Mouse (Mus musculus): ENCODE results near the gene Celf1. TPM values are rescaled to one million over a fixed set of nuclear protein-coding genes. Genes with fewer than 3 reads are reported as not detected.
"Not testable (repeated sequence)": the region's sequence is repeated elsewhere in the genome, so short reads cannot be mapped to it uniquely, and the experiment has no call there.

Celf1 gene
- total RNA-seq, 2 experiments from 2014 or later: 39.5 to 54.5 TPM

DNA sequence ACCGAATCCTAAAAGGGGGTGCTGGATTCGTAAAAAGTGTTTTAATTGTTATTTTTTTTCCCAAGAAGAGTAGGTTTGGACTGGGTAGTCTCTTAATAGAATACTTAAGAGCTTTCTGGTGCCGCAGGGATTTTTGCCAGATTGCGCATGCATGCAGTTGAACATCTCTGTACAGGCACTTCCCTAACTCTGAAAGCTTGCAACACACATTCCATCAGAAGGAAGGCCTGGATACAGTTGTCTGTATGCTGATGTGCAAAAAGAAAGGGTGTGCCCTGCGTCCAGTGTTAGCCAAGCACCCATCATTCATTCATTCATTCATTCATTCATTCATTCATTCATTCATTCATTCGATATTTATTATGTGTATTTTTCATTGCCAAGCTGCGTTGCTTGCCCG lies 432 bp upstream of the Celf1 start:
- no peak for DNase-seq

DNA sequence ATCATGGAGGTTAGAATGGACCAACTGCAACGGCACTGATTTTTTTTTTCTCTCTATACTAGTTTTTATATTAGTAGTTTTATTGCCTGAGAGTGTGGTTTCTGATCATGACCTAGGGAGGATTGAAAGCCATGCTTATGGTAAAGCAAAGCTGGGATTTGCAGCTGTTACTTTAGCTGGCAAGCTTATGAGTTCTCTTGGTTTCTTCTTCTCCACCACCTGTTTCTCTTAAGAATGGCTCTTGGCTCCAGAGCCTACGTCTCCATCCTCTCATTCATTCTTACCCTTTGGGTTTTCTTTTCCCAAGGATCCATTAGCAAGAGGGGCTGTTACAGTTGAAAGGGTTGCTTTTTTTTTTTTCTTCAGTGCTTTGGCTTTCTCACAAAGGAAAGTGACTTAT lies 1.6 kb downstream of the Celf1 start:
- no peak for DNase-seq

DNA sequence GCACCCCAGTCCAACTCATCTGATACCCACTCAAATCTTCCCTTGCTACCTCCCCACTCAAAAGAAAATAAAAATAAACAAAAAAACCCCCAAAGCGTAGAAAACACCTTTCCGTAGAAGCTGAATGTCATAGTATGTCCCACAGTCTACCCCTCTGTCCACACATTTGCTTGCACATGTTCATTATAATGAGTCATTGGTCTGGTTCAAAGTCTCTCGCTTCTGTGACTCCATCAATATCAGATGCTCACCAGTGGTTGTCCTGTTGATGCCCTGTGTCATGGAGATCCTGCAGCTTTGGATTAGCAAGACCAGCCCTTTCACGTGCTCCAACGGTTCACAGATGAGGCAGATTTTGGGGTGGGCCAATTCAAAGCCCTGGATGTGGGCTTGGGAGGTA lies 10.0 kb downstream of the Celf1 start:
- DNase-seq: no peak

DNA sequence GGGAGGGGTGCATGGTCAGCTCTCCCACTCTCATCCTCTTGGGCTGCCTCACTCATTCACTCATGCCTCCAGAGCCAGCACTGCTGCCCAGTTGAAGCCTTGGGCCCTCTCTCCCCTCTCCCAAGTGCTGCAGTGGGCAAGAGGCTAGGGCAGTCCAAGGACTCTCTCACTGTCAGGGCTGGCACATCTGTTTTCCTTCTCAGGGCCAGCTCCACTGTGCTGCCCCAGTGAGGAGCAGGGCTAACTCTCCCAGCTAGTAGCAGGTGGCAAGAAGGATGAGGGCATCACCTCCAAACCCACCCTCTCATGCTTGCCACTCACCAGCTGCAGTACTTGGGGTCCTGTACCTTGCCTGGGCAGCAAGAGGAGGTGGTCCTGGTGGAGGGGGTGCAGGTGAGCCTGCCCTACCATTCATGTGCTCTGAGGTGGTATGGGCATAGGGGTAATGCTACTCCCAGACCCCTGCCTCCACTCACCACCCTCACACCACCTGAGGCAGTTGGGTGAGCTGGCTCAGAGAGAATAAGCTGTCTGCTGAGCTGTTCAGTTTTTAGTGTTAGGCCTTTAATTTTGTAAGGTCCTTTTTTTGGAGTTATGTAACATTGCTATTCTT lies 10.5 kb downstream of the Celf1 start:
- DNase-seq: no peak

DNA sequence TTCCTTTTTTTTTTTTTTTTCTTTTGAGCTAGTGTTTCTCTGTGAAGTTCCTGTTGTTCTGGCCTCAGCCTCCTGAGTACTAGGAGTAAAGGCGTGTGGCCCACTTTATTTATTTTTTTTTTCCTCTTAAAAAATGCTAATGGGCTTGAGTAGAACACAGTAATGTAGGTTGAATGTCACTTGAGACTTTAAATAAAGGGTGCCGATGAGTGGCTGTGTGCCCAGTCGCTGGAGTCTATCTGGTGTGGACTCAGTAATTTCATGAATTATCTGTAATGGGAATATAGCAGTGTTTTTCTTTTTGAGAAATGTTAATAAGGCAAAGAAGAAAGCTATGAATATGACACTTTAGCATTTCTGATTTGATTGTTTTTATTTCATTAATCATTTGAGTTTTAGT lies 13.3 kb downstream of the Celf1 start:
- no peak for DNase-seq

DNA sequence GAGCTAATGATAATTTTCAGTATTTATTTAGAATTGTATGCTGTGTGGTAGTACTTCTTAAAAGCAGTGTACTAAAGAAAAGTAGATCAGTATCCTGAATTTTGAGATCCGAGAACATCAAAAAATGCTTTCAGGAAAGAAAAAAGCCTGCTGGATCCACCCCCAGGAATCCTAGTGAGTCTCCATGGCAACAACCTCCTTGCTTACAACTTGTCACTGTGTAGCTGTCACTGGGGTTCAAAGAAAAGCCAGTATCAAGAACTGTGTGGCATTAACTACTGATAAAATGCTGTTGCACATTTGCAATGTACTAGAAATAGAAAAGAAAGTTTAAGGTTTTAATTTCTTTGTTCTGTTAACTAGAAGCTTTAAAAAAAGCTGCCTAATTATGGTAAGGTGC lies 15.9 kb downstream of the Celf1 start:
- no peak for DNase-seq

DNA sequence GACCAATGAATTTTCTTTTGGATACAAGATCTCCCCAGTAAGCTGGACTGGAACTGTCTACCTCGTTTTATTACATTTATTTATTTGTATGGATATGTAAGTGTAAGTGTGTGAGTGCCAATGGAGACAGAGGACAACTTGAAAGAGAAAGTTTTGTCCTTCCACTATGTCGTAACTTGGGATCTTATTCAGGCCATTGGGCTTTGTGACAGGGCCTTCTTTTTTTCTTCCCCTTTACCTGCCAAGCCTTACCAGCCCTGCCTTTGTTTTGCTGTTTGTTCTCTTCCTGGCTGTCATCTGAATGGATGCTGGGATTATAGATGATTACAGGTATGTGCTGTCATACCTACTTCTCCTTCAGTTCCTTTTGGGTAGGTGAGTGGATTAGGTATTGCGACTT lies 18.7 kb downstream of the Celf1 start:
- no peak for DNase-seq

DNA sequence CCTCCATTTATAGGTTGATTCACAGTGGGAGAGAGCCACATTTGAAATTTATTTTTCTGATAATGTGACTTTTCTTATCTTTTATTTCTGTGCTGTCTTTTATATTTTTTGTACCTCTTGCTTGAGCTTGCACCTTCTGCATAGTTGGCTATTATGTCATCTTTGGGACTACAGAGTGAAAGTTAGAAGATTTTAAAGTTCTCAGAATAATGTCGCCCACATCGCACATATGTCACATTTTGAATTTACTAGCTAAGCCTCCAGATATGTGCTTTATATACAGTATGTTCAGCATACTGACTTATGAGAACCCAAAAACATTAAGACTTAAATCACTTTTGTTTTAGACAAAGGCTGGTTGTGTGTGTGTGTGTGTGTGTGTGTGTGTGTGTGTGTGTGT lies 19.8 kb downstream of the Celf1 start:
- no peak for DNase-seq

DNA sequence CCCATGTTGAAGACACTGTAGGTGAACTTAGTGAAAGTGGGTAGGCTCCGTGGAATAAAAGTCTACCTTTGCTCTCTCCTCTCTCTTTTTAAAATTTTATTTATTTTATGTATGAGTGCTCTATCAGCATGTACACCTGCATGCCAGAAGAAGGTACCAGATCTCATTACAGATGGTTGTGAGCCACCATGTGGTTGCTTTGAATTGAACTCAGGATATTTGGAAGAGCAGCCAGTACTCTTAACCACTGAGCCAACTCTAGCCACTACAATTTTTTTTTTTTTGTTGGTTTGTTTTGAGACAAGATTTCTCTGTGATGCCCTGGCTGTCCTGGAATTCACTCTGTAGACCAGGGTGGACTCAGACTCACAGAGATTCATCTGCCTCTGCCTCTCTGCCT lies 23.1 kb downstream of the Celf1 start:
- DNase-seq: no peak

DNA sequence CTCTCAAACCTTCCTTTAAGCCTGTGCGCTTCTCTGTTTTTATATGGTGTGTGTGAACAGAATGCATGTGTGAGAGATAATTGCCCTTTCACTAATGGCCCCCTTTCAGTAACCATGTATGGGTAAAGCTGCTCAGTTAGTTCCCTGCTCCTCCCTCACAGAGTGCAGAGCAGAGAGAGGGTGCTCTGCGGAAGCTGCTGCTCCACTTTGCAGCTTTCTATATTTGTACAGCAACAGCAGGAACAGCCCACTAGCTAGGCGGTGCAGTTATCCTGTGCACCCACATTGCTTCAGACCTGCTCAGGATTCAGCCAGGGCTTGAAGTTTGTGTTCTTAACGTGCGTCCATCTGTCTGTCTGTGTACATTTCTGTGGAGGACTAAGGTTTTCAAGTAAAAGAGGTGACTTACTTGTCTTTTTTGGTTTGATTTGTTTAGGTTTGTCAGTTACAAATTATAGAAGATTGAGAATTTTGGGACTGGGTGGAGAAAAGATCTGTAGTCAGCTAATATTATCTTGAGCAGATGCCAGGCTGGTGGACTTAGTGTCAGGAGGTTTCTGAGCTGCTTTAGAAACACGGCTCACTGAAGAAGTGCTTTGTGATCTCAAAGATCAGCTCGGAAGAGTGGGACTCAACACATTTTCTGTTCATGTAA lies 24.8 kb downstream of the Celf1 start:
- DNase-seq: no peak

DNA sequence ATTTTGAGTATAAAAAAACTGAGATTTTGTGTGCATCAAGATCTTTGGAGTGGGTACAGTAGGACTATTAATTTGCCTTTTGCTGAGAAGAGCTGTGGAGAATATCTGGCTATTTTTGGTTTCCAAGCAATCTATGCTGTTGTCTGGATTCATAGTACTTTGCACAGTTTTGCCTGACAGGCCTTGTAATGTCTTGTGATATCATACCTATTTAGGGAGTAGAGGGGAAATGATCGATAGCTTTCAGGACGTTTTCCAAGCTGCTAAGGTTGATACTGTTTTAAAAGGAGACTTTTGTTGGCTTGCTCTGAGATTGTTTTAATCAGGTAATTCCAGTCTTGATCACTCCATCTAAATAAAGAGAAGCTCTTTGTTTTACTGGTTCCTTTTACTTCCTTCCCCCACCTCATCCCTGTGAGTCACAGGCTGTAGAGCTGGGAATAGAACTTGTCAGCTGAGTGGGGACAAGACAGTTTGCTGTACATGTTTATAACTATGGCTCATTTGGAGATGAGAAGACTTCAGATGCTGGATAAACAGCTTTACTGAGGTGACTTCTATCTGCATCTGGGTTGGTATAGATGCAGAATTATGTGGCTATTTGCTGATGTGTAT lies 25.4 kb downstream of the Celf1 start:
- no peak for DNase-seq

DNA sequence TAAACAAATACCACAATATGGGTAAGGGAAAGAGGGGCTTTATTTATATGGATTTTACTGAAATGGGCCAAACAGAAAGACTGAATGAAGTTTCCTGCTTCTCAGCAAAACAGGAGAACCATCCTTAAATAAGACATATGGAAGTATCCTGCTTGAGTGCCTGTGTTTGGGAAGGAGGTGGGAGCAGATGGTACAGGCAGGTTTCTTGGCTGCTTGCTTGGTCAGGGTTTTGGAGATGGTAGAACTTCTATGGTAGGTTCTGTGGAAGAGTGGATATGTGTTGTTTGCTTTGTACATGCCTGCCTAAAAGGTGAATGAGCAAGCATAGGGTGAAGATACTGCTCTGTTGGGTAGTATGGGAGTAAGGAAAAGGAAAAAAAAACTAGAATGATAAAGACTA lies 30.4 kb downstream of the Celf1 start:
- DNase-seq: no peak

DNA sequence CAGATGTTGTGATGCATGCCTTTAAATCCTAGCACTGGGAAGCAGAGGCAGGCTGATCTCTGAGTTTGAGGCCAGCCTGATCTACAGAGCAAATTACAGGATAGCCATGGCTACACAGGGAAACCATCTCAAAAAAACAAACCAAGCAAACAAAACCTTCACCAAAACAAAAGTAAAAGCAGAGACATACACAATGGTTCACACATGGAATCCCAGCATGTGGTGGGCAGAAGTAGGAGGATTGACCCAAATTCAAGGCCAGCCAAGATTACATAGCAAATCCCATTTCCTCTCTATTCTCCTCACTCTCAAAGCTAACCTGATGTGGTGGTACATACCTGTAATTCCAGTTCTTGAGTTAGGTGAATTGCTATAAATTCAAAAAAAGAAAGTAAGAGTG lies 33.9 kb downstream of the Celf1 start:
- DNase-seq: no peak

DNA sequence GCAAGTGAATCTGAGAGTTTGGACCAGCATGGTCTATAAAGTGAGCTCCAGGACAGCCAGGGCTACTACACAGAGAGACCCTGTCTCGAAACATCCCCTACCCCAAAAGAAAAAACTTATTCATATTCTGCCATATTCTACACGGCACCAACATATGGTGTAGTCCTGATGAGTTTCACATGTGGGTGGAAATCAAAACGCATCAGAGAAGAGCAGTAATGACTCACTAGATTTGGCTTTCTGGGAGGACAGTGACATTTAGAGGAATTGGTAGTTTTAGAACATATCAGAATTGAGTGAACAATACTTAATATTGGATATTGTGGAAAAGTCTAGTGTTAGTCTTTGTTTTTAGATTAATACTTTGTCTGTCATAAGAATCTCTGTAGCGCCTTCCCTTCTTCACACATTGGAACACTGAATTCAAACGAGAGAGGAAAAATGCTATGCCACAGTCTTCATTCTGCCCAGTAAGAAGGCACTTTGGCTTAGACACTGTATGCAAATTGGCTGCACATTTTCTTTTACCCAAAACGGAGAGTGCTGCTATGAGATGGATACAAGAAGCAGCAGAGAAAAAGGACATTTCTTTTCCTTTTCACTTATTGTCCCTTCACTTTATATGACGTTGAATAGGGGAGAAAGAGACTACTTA lies 35.1 kb downstream of the Celf1 start:
- DNase-seq: no peak

DNA sequence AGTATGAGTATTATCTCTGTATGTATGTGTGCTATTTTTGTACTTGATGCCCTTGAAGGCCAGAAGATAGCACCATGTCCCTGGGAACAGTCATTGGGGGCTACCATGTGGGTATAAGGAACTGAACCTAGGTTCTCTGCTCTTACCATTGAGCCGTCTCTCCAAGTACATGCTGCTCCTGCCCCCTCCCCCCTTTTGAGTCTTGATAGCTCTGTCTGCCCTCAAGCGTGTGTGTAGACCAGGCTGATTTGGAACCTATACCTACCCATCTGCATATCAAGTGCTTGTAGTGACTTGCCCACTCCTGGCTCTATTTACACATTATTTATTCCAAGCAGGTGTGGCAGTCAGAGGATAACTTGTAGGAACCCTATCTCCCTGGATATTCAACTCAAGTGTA lies 36.4 kb downstream of the Celf1 start:
- DNase-seq: no peak

DNA sequence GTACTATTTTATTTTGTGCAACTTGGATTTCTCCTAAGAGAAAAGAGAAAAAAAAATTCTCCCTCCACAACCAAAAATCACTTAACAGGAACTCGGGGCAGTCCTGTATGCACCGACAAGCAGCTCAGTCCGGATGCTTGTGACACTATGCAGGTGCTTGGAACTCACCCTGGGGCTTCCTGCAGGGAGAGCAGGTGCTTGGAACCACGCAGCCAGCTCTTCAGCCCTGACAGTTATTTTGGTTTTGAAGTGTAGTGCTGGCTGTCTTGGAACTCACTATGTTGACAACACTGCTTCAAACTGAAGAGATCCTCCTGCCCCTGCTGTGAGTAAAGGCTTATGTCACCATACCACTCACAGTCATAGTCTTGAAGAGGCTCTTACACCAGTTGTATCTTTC lies 37.1 kb downstream of the Celf1 start:
- DNase-seq: no peak

DNA sequence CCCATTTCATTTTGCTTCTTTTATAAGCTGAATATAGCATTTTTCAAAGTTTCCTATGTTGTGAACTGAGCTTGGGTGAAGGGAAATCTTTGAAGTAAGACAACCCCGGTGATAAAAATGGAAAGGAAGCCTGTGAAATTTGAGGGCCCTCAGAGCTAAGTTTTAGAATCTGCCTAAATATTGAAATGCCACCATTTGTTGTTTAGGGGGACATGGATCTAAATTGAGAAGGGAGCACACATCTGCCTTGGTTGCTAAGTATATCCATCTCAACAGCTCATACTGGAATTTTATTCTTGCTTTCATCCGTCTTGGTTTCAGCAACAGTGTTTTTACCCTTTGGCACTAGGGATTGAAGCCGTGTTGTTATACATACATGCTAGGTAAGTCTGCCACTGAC lies 45.9 kb downstream of the Celf1 start:
- no peak for DNase-seq

DNA sequence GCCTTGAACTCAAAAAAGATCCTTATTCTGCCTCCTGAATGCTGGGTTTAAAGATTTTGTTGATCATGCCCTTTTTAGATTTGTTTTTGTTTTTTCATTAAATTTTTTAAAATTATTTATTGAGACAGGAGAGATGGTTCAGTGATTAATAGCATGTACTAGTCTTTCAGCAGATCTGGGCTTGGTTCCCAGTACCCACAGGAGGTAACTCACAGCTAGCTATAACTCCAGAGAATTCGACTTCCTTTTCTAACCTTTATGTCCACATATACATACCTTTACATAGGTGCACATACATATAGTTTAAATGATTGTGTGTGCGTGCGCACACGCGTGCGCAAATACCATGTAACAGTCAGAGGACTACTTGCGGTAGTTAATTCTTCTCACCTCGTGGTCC lies 68.4 kb downstream of the Celf1 start:
- DNase-seq: no peak

DNA sequence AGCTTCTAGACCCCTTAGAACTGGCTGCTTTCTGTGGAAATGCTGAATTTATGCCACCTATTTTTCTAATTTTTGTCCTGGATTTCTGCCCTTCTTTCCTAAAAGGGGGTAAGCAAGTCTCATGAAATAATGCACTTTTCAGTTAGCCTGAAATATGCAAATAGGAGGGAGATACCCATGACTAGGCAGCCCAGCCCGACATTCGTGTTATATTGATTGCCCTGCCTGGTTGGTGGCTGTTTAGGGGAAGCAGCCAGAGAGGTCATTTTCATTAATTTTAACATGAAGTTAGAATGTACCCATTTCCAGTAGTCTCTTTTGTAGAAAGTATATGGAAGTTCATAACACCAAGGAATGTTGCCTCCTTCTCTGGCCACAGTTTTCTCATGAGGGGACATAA lies 73.7 kb downstream of the Celf1 start:
- no peak for DNase-seq

DNA sequence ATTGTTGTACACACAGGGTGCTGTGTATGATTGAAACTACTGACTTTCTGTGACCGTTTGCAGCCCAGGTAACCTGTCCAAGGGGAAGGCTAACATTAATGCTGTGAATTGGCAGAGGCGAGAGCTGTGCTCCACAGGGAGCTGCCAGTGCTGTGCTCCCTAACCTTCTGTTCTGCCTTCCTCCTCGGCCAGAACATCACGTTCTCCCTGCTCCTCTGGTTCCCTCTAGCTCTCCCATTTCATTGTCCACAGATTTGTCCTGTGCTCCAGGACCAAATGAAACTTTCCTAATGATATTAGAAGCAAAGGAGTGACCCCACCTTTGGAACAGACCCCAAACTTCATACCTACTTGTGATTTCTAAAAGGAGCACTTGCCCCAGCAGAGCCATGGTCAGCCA lies 75.2 kb downstream of the Celf1 start:
- DNase-seq: peak; percentile 45

DNA sequence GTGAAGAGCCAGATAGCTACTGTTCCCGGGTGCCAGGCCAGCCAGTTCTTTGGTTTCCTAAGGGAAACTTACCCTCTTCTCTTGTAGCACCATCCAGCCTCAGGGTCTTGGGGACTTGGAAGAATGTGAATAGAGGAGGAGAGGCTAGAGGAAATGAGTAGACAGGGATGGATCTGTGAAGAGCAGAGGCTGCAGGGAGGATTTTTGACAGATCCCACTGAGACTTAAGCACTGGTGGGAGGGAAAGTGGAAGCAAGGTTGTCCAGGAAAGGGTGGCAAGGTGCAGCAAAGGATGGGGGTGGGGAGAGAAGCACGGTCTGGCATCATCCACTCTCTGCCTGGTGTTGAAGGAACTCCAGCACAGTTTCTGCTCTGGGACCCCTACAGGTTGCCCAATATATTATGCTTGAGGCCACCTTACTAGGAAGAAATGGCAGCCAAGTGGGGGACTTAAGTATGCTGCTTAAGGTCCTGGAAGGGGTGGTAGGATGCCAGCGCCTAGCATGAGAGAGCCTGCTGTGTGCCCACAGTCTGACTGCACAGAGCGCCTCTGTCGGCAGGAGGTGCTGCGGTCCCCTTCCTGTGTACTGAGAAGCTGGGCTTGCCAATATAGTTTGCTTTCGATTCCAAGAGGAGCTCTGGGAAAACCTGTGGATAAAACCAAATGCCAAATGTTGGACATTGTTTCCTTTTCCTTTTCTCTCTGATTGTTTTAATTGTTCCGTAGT lies 78.0 kb downstream of the Celf1 start:
- no peak for DNase-seq

DNA sequence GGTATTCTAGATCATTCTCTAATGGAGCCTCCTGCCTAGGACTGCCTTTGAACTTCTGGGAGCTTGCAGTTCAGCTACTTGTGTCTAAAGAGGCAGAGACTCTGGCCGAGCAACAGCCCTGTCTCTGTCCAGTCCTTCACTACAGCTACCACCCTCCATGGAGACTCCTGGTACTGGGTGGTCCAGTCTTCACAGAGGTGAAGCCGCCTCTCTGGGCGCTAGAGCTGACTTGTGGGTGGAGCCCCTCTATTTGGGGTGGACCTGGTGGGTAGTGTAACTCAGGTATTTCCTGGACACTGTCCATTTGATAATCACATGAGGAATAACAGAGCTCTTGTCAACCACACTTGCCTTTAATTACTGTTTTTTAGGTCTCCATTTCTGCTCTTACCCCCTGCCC lies 79.7 kb downstream of the Celf1 start:
- DNase-seq: no peak

DNA sequence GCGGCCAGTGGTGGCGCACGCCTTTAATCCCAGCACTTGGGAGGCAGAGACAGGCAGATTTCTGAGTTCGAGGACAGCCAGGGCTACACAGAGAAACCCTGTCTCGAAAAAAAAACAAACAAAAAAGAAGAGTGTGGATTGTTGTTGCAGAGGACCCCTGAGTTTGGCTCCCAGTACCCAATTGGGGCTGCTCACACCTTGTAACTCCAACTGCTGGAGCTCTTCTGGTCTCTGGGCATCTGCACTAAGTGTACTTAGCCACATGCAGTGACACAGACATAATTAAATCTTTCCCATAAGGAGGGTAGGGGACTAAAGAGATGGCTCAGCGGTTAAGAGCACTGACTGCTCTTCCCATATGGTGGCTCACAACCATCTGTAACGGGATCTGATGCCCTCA lies 82.1 kb downstream of the Celf1 start:
- not testable (repeated sequence) for DNase-seq

Measured in gastrocnemius, postnatal 25 days (tissue).